Mouse (Mus musculus) intestine, postnatal 0 days (tissue): Measurements from ENCODE around the gene Myf6. TPM values are rescaled to one million over a fixed set of nuclear protein-coding genes. Genes with fewer than 3 reads are reported as not detected.

Experiments
- ATAC-seq: fragments of 200-750 bp; cut with Nextera tagmentation; 2 replicates; pipeline ENCODE4 v1.8.0; 2017; ENCODE audit warnings: mild to moderate bottlenecking, moderate TSS enrichment, moderate library complexity
- H3K27ac ChIP-seq: fragments of 300-500 bp; sonication (generic); 2 replicates; pipeline ENCODE4 v1.5.1; 2014; ENCODE audit warnings: mild to moderate bottlenecking, low read depth, low read length, moderate library complexity
- H3K27me3 ChIP-seq: fragments of 300-500 bp; sonication (generic); replicated peaks from 2 replicates; pipeline ENCODE4 v1.6.1; 2014; ENCODE audit warnings: low read length, mixed read lengths; ENCODE audit not compliant: control insufficient read depth, insufficient read depth
- H3K36me3 ChIP-seq: fragments of 300-500 bp; sonication (generic); 2 replicates; pipeline ENCODE4 v1.6.1; 2014; ENCODE audit warnings: mild to moderate bottlenecking, moderate library complexity; ENCODE audit not compliant: control insufficient read depth, insufficient read depth
- H3K4me1 ChIP-seq: fragments of 300-500 bp; sonication (generic); replicated peaks from 2 replicates; pipeline ENCODE4 v1.6.1; 2014; ENCODE audit warnings: antibody characterized with exemption, low read length, mixed read lengths; ENCODE audit not compliant: control insufficient read depth, insufficient read depth
- H3K4me2 ChIP-seq: fragments of 300-500 bp; sonication (generic); replicated peaks from 2 replicates; pipeline ENCODE4 v1.6.1; 2014; ENCODE audit warnings: low read depth, mild to moderate bottlenecking, moderate library complexity
- H3K4me3 ChIP-seq: fragments of 300-500 bp; sonication (generic); 2 replicates; pipeline ENCODE4 v1.5.1; 2014; ENCODE audit warnings: low read depth, low read length
- H3K9ac ChIP-seq: fragments of 300-500 bp; sonication (generic); 2 replicates; pipeline ENCODE4 v1.6.1; 2014; ENCODE audit warnings: mild to moderate bottlenecking, low read depth, low read length
- H3K9me3 ChIP-seq: fragments of 300-500 bp; sonication (generic); 2 replicates; pipeline ENCODE4 v1.6.1; 2016; ENCODE audit warnings: mixed run types; ENCODE audit not compliant: control insufficient read depth
- CTCF ChIP-seq: sonication (generic); IDR thresholded peaks from 2 replicates; pipeline ENCODE4 v1.5.1; 2016; ENCODE audit warnings: low read depth, mild to moderate bottlenecking, control low read depth, antibody characterized with exemption, moderate library complexity
- WGBS: fragments of 180-500 bp; shearing (Covaris S2); extraction: QIAGEN DNeasy Blood & Tissue Kit; methylation state at CpG from one replicate; pipeline ENCODE4 v1.1.7; 2014; 5-methylcytosine and 5-hydroxymethylcytosine counted together
- polyA plus RNA-seq: library from polyadenylated mRNA; unstranded; fragments of >200 nt; fragmentation: Nextera tagmentation; extraction: Ambion mirVana; gene quantifications from 2 replicates; pipeline ENCODE4 v1.2.1, GENCODE M21; 2015

Myf6 gene
- polyA plus RNA-seq, 1 experiment from 2014 or later: not detected

GRCm38 (mm10) chr10:107488654-107489315 is 5.8 kb downstream of the Myf6 start:
- H3K9me3 ChIP-seq: no peaks in the 10 kb centered on the region
- no peaks in the 10 kb centered on the region for H3K4me1 ChIP-seq
- 42% methylated on average over 12 of the region's 12 CpGs for WGBS
- no peak overlapping the region for H3K4me3 ChIP-seq
- ATAC-seq: no peak
- no peak overlapping the region for H3K4me2 ChIP-seq
- TF ChIP-seq CTCF: no peak
- H3K27me3 ChIP-seq: no peaks in the 10 kb centered on the region
- H3K36me3 ChIP-seq: no peaks in the 10 kb centered on the region
- no peak overlapping the region for H3K27ac ChIP-seq
- no peak overlapping the region for H3K9ac ChIP-seq

GRCm38 (mm10) chr10:107486770-107487169 is 7.8 kb downstream of the Myf6 start:
- Histone ChIP-seq H3K4me1 (no peaks in the 10 kb centered on the region), H3K9ac (no peak overlapping the region), H3K9me3 (no peaks in the 10 kb centered on the region), H3K27ac (no peak overlapping the region), H3K36me3 (no peaks in the 10 kb centered on the region), H3K4me2 (no peak overlapping the region), H3K27me3 (no peaks in the 10 kb centered on the region), H3K4me3 (no peak overlapping the region)
- no peak for TF ChIP-seq CTCF
- ATAC-seq: no peak
- 60% methylated on average over 12 of the region's 12 CpGs for WGBS

- no peak for TF ChIP-seq CTCF
- no peak within 1 kb of the TSS for H3K27ac ChIP-seq
- 66% methylated on average over 8 of the region's 8 CpGs for WGBS
- no peaks in the 10 kb centered on the region for H3K9me3 ChIP-seq
- no peaks in the 10 kb centered on the region for H3K4me1 ChIP-seq
- H3K27me3 ChIP-seq: no peaks in the 10 kb centered on the region
- no peaks in the 10 kb centered on the region for H3K36me3 ChIP-seq
- no peak within 1 kb of the TSS for H3K4me3 ChIP-seq
- ATAC-seq: no peak
- H3K9ac ChIP-seq: no peak within 1 kb of the TSS
- H3K4me2 ChIP-seq: no peak within 1 kb of the TSS
These were observed 8.7 kb downstream of the Myf6 start, which contains the start of gene Myf5 for GRCm38 (mm10) chr10:107485870-107486269. Myf5 (minus strand) TSS chr10:107486134.

- WGBS: 73% methylated on average over 10 of the region's 10 CpGs
- Histone ChIP-seq H3K4me1 (no peaks in the 10 kb centered on the region), H3K9ac (no peak overlapping the region), H3K9me3 (no peaks in the 10 kb centered on the region), H3K27me3 (no peaks in the 10 kb centered on the region), H3K36me3 (no peaks in the 10 kb centered on the region), H3K27ac (no peak overlapping the region), H3K4me2 (no peak overlapping the region; the same call in 1 of the 2 replicates), H3K4me3 (no peak overlapping the region)
- no peak for TF ChIP-seq CTCF
- ATAC-seq: no peak
These were observed 10.5 kb downstream of the Myf6 start for GRCm38 (mm10) chr10:107484050-107484449.

GRCm38 (mm10) chr10:107473497-107473896 is 21.0 kb downstream of the Myf6 start:
- Histone ChIP-seq H3K4me3 (no peak overlapping the region), H3K36me3 (no peaks in the 10 kb centered on the region), H3K4me1 (no peaks in the 10 kb centered on the region), H3K27me3 (no peaks in the 10 kb centered on the region), H3K4me2 (no peak overlapping the region), H3K9me3 (no peaks in the 10 kb centered on the region), H3K9ac (no peak overlapping the region), H3K27ac (no peak overlapping the region)
- 39% methylated on average over 2 of the region's 2 CpGs for WGBS
- TF ChIP-seq CTCF: peak; percentile 43
- no peak for ATAC-seq

GRCm38 (mm10) chr10:107471712-107472111 is 22.8 kb downstream of the Myf6 start:
- no peaks in the 10 kb centered on the region for H3K27me3 ChIP-seq
- no peaks in the 10 kb centered on the region for H3K4me1 ChIP-seq
- no peaks in the 10 kb centered on the region for H3K36me3 ChIP-seq
- no peak overlapping the region for H3K9ac ChIP-seq
- H3K9me3 ChIP-seq: no peaks in the 10 kb centered on the region
- no peak overlapping the region for H3K27ac ChIP-seq
- ATAC-seq: no peak
- no peak overlapping the region for H3K4me2 ChIP-seq
- no peak overlapping the region for H3K4me3 ChIP-seq
- WGBS: 85% methylated on average over 5 of the region's 5 CpGs
- TF ChIP-seq CTCF: no peak

GRCm38 (mm10) chr10:107467819-107468218 is 26.7 kb downstream of the Myf6 start:
- H3K4me1 ChIP-seq: no peaks in the 10 kb centered on the region
- 66% methylated on average over 7 of the region's 7 CpGs for WGBS
- no peaks in the 10 kb centered on the region for H3K36me3 ChIP-seq
- no peak overlapping the region for H3K27ac ChIP-seq
- H3K9me3 ChIP-seq: no peaks in the 10 kb centered on the region
- no peak overlapping the region for H3K4me3 ChIP-seq
- TF ChIP-seq CTCF: no peak
- ATAC-seq: no peak
- no peaks in the 10 kb centered on the region for H3K27me3 ChIP-seq
- no peak overlapping the region for H3K4me2 ChIP-seq
- H3K9ac ChIP-seq: no peak overlapping the region
